Mouse (Mus musculus) cerebellum, postnatal 25 days (tissue): ENCODE data around the gene Zswim7.
A peak's percentile ranks its signal among the peaks of the same experiment; 100 is the strongest.

Experiments used
- DNase-seq, 2 experiments: peaks; one replicate each; pipeline ENCODE4 v3.0.0; 2021; ENCODE audit warnings: mixed read lengths in 2 of 2

The Zswim7 gene

DNA sequence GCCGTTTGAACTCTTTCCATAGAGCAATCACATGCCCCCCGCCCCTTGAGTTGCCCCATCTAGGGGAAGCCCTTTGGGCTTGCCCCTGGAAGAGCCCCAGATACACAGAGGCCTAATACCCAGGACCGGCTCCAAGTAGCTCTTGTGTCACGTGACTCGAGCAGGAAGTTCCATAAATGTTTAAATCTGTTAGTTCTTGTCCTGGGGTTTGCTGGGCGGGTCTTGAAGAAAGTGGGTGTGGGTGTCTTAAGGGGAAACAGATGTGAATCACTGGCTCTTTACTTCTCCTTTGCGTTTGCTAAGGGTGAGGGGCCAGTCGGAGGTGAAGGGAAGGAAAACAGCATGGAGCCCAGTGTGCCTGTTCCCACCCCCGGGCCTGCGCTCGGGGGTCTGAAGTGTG is 30.1 kb downstream of the Zswim7 start:
- no peak for DNase-seq

DNA sequence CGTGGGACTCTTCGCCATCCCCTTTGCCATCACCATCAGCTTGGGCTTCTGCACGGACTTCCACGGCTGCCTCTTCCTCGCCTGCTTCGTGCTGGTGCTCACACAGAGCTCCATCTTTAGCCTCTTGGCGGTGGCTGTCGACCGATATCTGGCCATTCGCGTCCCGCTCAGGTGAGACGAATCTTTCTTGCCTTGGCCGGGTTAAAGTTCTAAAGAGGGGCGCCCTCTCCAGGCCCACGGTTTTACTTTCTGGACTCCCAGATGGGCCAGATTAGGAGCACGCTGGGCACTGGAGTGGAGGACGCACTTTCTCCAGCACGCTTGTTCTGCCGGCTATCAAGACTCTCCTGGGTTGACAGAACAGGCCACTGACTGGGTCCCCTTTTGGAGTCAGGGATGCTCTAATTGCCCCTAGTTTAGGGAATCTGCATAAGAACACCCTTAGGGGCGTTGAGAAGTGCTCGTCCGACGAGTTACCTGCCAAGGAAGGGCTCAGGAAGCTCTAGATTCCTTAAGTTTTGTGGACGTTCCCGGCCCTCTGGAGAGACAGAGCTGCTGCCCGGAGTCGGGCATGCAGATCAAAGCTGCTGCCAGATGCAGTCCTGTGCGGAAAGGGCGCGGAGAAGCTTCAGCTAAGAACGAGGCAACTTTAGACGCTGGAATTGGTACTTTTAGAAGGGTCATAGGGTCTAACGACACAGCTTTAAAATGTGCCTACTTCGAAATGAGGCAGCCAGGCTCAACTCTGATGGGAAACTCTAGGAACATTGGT is 31.7 kb downstream of the Zswim7 start:
- DNase-seq = peak in 1 of 2 experiments; percentile 55

DNA sequence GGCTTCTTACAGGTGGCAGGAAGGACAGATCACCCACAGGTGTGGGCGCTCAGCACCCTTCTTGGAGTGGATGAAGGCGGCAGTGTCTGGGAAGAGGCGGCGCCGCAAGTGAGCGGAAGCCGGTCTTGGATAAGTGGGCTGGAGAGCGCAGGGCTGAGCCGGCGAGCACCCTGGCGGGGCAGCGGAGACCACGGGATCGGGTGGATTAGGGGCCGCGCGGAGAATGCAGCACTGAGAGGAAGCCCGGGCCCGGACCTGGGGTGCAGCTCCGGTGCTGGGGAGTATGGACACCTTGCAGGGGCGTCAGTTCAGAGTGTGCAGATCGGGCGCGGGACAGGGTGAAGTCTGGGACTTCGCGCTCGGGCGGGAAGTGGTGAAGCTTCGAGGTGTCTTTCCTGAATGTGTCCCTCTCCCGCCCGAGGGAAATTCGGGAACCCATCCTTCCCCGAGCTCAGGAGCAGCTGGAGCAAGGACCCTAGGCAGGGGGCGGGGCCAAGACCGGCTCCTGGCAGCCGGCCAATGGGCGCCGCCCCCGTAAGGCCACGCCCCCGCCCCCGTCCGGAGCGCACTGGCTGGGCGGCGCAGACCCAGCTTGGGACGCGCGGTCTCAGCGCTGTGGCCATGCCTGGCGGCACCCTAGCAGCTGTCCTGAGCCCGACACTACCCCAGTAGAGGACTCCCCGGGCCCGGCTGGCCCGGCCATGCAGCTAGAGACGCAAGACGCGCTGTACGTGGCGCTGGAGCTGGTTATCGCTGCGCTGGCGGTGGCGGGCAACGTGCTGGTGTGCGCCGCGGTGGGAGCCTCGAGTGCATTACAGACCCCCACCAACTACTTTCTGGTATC is 32.6 kb downstream of the Zswim7 start, which contains the start of gene Adora2b:
Gene Adora2b, plus strand, starts transcription at position 584 of the 844 bp plus-strand sequence.
- DNase-seq = peak; percentile 41 to 59

- no peak for DNase-seq
These were observed 33.3 kb downstream of the Zswim7 start for GRCm38 (mm10) chr11:62247759-62248400.

DNA sequence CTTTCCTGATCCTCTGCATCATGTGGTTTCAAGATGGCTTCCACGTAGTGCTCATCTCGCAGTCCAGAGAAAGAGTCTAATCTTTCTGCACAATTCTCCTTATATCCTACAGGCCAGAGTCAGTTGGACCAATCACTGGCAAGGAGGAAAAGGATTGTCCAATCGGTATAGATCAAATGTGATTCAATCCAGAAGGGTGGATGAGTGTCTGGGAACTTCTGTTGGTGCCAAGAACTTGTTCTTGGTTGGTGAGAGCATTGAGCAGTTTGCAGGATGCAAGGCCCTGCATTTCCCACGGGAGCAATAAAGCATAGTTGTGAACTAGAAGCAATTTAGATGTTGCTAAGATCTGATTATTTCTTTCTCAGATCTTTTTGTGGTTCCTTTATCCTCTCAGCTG is 36.7 kb downstream of the Zswim7 start:
- DNase-seq = no peak

- DNase-seq = no peak
These were observed 37.3 kb downstream of the Zswim7 start for GRCm38 (mm10) chr11:62243871-62244270.

- DNase-seq = no peak
These were observed 40.4 kb downstream of the Zswim7 start for GRCm38 (mm10) chr11:62240631-62241261.

GRCm38 (mm10) chr11:62224797-62225196 is 56.4 kb downstream of the Zswim7 start:
- DNase-seq = no peak

GRCm38 (mm10) chr11:62223962-62224361 is 57.2 kb downstream of the Zswim7 start:
- DNase-seq = peak; percentile 38 to 67

DNA sequence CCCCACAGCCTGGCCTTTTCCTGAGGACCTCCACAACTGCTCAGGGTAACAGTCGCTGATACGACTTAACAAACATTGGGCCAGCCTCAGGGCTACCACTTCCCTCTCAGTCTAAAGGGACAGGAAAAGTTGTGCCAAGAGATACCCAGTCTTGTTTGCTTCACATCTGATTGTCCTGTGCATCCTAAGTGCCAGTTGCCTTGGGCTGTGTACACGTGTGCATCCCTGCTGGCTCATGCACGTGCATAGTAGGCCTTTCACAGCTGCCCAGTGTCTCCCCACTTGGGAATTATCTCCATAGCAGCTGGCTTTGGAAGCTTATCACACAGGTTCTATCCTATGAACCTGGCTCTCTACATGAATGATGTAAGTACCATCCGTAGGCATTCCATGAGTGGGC is 57.8 kb downstream of the Zswim7 start:
- no peak for DNase-seq

DNA sequence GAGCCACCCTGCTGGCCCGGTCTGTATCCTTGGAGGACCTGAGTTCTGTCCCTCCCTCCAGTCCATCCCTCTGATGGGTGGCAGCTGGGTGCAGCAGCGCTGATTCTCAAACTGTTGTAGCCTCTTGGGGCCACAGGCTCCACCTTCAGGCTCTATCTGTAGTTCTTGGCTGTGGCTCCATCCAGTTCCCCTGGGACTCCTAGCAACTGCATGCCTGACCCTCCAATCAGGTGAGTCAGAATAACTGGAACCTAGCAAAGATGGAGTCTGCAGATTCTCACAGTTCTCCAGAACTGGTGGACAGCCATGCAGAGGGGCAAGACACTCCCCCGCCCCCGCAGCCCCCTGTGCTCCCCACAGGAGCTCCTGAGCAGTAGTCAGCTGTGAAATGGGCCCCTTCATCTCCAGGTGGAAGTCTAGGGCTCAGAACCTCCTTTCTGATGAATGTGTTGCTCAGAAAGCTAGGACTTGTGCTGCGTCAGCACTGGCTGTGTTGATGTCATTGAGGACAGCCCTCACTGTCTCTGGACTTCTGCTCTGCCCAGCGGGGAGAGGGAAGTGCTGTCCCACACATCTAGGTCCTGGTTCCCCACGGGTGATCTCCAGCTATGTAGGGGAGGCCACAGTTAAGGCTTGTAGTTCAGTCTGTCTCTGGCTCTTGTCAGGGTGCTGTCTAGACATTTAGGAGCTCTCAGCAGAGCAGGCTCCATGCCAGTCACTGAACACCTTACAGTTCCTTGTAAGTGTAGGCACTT is 60.2 kb downstream of the Zswim7 start:
- DNase-seq = no peak

- DNase-seq = no peak
These were observed 63.4 kb downstream of the Zswim7 start for GRCm38 (mm10) chr11:62217751-62218150.
